Mouse (Mus musculus): ENCODE measurements around the gene Best2. TPM values are rescaled to one million over a fixed set of nuclear protein-coding genes. Genes with fewer than 3 reads are reported as not detected.

Gene Best2
- polyA plus RNA-seq, 1 experiment from 2014 or later: 0.28 TPM

GRCm38 (mm10) chr8:84965731-84966291, 48.5 kb downstream of the Best2 start:
- H3K36me3 ChIP-seq (ENCODE audit: control insufficient read depth, insufficient read depth, low read length): 0 out of 2 replicates have a peak, but pooled peaks cover 4% of the 10 kb centered on the region
- peak overlapping the region; percentile 93 for H3K4me2 ChIP-seq (ENCODE audit: low read depth, low read length)
- no peaks in the 10 kb centered on the region for H3K27me3 ChIP-seq (replicated peaks; ENCODE audit: control insufficient read depth, insufficient read depth, low read length)
- ATAC-seq: peak; percentile 89
- peaks cover 26% of the 10 kb centered on the region for H3K4me1 ChIP-seq (ENCODE audit: control insufficient read depth, insufficient read depth, low read length)
- H3K9ac ChIP-seq (ENCODE audit: low read depth, low read length): peak overlapping the region; percentile 77
- no peaks in the 10 kb centered on the region for H3K9me3 ChIP-seq (ENCODE audit: control insufficient read depth, low read length)
- under 1% methylated on average over 41 of the region's 41 CpGs for WGBS
- H3K27ac ChIP-seq (ENCODE audit: low read length): peak overlapping the region; percentile 72
- H3K4me3 ChIP-seq (ENCODE audit: low read length): peak overlapping the region; percentile 65

DNA sequence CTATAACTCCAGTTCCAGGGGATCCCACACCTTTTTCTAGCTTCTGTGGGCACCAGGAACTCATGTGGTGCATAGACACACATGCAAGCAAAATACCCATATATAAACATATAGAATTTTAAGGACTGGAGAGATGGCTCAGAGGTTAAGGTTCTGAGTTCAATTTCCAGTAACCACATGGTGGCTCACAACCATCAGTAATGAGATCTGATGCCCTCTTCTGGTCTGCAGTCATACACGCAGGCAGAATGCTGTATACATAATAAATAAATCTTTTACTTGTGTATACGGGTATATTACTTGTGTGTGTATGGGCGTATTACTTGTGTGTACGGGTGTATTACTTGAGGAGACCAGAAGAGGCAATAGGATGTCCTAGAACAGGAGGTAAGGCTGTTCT, 50.4 kb downstream of the Best2 start:
- Histone ChIP-seq H3K27ac (ENCODE audit: low read length) (no peak overlapping the region), H3K9ac (ENCODE audit: low read depth, low read length) (no peak overlapping the region), H3K36me3 (ENCODE audit: control insufficient read depth, insufficient read depth, low read length) (0 out of 2 replicates have a peak, but pooled peaks cover 4% of the 10 kb centered on the region), H3K4me1 (ENCODE audit: control insufficient read depth, insufficient read depth, low read length) (peaks cover 21% of the 10 kb centered on the region), H3K4me2 (ENCODE audit: low read depth, low read length) (no peak overlapping the region), H3K9me3 (ENCODE audit: control insufficient read depth, low read length) (no peaks in the 10 kb centered on the region), H3K27me3 (replicated peaks; ENCODE audit: control insufficient read depth, insufficient read depth, low read length) (no peaks in the 10 kb centered on the region), H3K4me3 (ENCODE audit: low read length) (no peak overlapping the region)
- WGBS: 84% methylated on average over 4 of the region's 4 CpGs
- ATAC-seq: no peak

DNA sequence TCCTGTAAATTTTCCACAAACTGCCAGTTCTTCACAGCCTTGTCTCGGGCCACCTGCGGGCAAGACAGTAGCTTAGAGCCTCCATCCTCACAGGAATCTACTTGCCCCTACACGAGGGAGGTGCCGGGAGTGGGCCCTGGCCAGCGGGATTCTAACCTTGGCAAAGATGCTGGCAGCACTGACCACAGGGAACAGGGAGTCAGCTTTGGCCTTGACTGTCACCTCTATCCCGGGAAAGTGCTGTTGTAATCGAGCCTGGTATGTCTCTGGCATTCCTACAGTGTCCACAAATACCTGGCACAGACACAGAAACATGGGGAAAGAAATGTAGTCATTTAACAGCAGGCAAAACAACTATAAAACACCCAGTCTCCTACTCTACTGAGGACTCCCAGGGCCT, 54.5 kb downstream of the Best2 start:
- WGBS: 91% methylated on average over 7 of the region's 7 CpGs
- Histone ChIP-seq H3K9ac (ENCODE audit: low read depth, low read length) (no peak overlapping the region), H3K4me1 (ENCODE audit: control insufficient read depth, insufficient read depth, low read length) (peaks cover 1% of the 10 kb centered on the region), H3K27ac (ENCODE audit: low read length) (no peak overlapping the region), H3K9me3 (ENCODE audit: control insufficient read depth, low read length) (no peaks in the 10 kb centered on the region), H3K4me3 (ENCODE audit: low read length) (no peak overlapping the region), H3K27me3 (replicated peaks; ENCODE audit: control insufficient read depth, insufficient read depth, low read length) (no peaks in the 10 kb centered on the region), H3K36me3 (ENCODE audit: control insufficient read depth, insufficient read depth, low read length) (peaks cover 4% of the 10 kb centered on the region; the same call in 1 of the 2 replicates), H3K4me2 (ENCODE audit: low read depth, low read length) (no peak overlapping the region)
- ATAC-seq: no peak

Small RNAs within 50 kb of the gene (microRNA-seq; reads per million reads assigned to microRNA genes)
- gene Mir7070: 1.6 reads per million

Other genes with a start within 250 kb of the Best2 start
- gene Nfix, start 214.2 kb downstream of the Best2 start, polyA plus RNA-seq (2015; fragmentation: Nextera tagmentation; extraction: Ambion mirVana): 9.7 and 11.8 TPM in 2 replicates
- 4.2 and 4.4 TPM in 2 replicates for gene Dand5, start 191.7 kb downstream of the Best2 start, polyA plus RNA-seq (2015; fragmentation: Nextera tagmentation; extraction: Ambion mirVana)
- 61.8 and 63.4 TPM in 2 replicates for gene Gadd45gip1, start 183.0 kb downstream of the Best2 start, polyA plus RNA-seq (2015; fragmentation: Nextera tagmentation; extraction: Ambion mirVana)
- 109 and 115 TPM in 2 replicates for gene Rad23a, start 173.9 kb downstream of the Best2 start, polyA plus RNA-seq (2015; fragmentation: Nextera tagmentation; extraction: Ambion mirVana)
- gene Calr, start 167.6 kb downstream of the Best2 start, polyA plus RNA-seq (2015; fragmentation: Nextera tagmentation; extraction: Ambion mirVana): 1,204 and 1,241 TPM in 2 replicates
- 86.0 and 91.7 TPM in 2 replicates for gene Farsa, start 157.5 kb downstream of the Best2 start, polyA plus RNA-seq (2015; fragmentation: Nextera tagmentation; extraction: Ambion mirVana)
- gene Syce2, start 142.4 kb downstream of the Best2 start, polyA plus RNA-seq (2015; fragmentation: Nextera tagmentation; extraction: Ambion mirVana): 39.5 and 45.4 TPM in 2 replicates
- 53.3 and 53.8 TPM in 2 replicates for gene Gcdh, start 120.6 kb downstream of the Best2 start, polyA plus RNA-seq (2015; fragmentation: Nextera tagmentation; extraction: Ambion mirVana)
- 4.9 and 10.3 TPM in 2 replicates for gene Klf1, start 112.6 kb downstream of the Best2 start, polyA plus RNA-seq (2015; fragmentation: Nextera tagmentation; extraction: Ambion mirVana)
- gene Dnase2a, start 106.0 kb downstream of the Best2 start, polyA plus RNA-seq (2015; fragmentation: Nextera tagmentation; extraction: Ambion mirVana): 7.3 and 10.2 TPM in 2 replicates
- 1.2 and 1.6 TPM in 2 replicates for gene Mast1, start 77.2 kb downstream of the Best2 start, polyA plus RNA-seq (2015; fragmentation: Nextera tagmentation; extraction: Ambion mirVana)
- gene Rtbdn, start 67.5 kb downstream of the Best2 start, polyA plus RNA-seq (2015; fragmentation: Nextera tagmentation; extraction: Ambion mirVana): 0.18 and 0.24 TPM in 2 replicates
- gene Gm49661, start 45.1 kb downstream of the Best2 start, polyA plus RNA-seq (2015; fragmentation: Nextera tagmentation; extraction: Ambion mirVana): not detected in 2 replicates
- 533 and 590 TPM in 2 replicates for gene Prdx2, start 44.9 kb downstream of the Best2 start, polyA plus RNA-seq (2015; fragmentation: Nextera tagmentation; extraction: Ambion mirVana)
- 102 and 120 TPM in 2 replicates for gene Rnaseh2a, start 44.8 kb downstream of the Best2 start, polyA plus RNA-seq (2015; fragmentation: Nextera tagmentation; extraction: Ambion mirVana)
- gene Junb, start 35.8 kb downstream of the Best2 start, polyA plus RNA-seq (2015; fragmentation: Nextera tagmentation; extraction: Ambion mirVana): 18.2 and 25.5 TPM in 2 replicates
- 96.9 and 108 TPM in 2 replicates for gene Hook2, start 23.9 kb downstream of the Best2 start, polyA plus RNA-seq (2015; fragmentation: Nextera tagmentation; extraction: Ambion mirVana)
- 139 and 144 TPM in 2 replicates for gene Asna1, start 10.8 kb upstream of the Best2 start, polyA plus RNA-seq (2015; fragmentation: Nextera tagmentation; extraction: Ambion mirVana)
- 79.0 and 81.4 TPM in 2 replicates for gene Trir, start 12.3 kb upstream of the Best2 start, polyA plus RNA-seq (2015; fragmentation: Nextera tagmentation; extraction: Ambion mirVana)
- gene Tnpo2, start 22.4 kb upstream of the Best2 start, polyA plus RNA-seq (2015; fragmentation: Nextera tagmentation; extraction: Ambion mirVana): 21.6 and 22.0 TPM in 2 replicates
- gene Fbxw9, start 45.5 kb upstream of the Best2 start, polyA plus RNA-seq (2015; fragmentation: Nextera tagmentation; extraction: Ambion mirVana): 28.2 and 30.7 TPM in 2 replicates
- gene Gm5741, start 53.5 kb upstream of the Best2 start, polyA plus RNA-seq (2015; fragmentation: Nextera tagmentation; extraction: Ambion mirVana): not detected in 2 replicates
- 56.0 and 57.4 TPM in 2 replicates for gene Dhps, start 57.2 kb upstream of the Best2 start, polyA plus RNA-seq (2015; fragmentation: Nextera tagmentation; extraction: Ambion mirVana)
- 138 and 146 TPM in 2 replicates for gene Wdr83os, start 66.2 kb upstream of the Best2 start, polyA plus RNA-seq (2015; fragmentation: Nextera tagmentation; extraction: Ambion mirVana)
- gene Wdr83, start 66.8 kb upstream of the Best2 start, polyA plus RNA-seq (2015; fragmentation: Nextera tagmentation; extraction: Ambion mirVana): 39.7 and 43.8 TPM in 2 replicates
- 72.4 and 85.5 TPM in 2 replicates for gene Man2b1, start 68.7 kb upstream of the Best2 start, polyA plus RNA-seq (2015; fragmentation: Nextera tagmentation; extraction: Ambion mirVana)
- gene Zfp791, start 108.6 kb upstream of the Best2 start, polyA plus RNA-seq (2015; fragmentation: Nextera tagmentation; extraction: Ambion mirVana): 2.5 and 2.7 TPM in 2 replicates
- gene Cks1brt, start 137.4 kb upstream of the Best2 start, polyA plus RNA-seq (2015; fragmentation: Nextera tagmentation; extraction: Ambion mirVana): not detected in 2 replicates
- gene Olfr371, start 211.5 kb upstream of the Best2 start, polyA plus RNA-seq (2015; fragmentation: Nextera tagmentation; extraction: Ambion mirVana): not detected in 2 replicates